Mouse (Mus musculus) kidney, embryonic 16.5 days (tissue): Measurements from ENCODE around the gene Pygm. TPM values are rescaled to one million over a fixed set of nuclear protein-coding genes. Genes with fewer than 3 reads are reported as not detected.

Experiments
- ATAC-seq: fragments of 200-750 bp; cut with Nextera tagmentation; 2 replicates; pipeline ENCODE4 v1.8.0; 2017; ENCODE audit warnings: moderate TSS enrichment; ENCODE audit not compliant: low FRiP score, low TSS enrichment
- H3K27ac ChIP-seq: fragments of 300-500 bp; sonication (generic); 2 replicates; pipeline ENCODE4 v1.5.1; 2014; ENCODE audit warnings: low read length
- H3K27me3 ChIP-seq: fragments of 300-500 bp; sonication (generic); 2 replicates; pipeline ENCODE4 v1.6.1; 2014; ENCODE audit warnings: low read length, control low read depth, mixed read lengths; ENCODE audit not compliant: insufficient read depth
- H3K36me3 ChIP-seq: fragments of 300-500 bp; sonication (generic); 2 replicates; pipeline ENCODE4 v1.6.1; 2014; ENCODE audit warnings: low read length, control low read depth, mixed read lengths; ENCODE audit not compliant: insufficient read depth
- H3K4me1 ChIP-seq: fragments of 300-500 bp; sonication (generic); 2 replicates; pipeline ENCODE4 v1.6.1; 2014; ENCODE audit warnings: low read length, control low read depth, mixed read lengths; ENCODE audit not compliant: insufficient read depth
- H3K4me2 ChIP-seq: fragments of 300-500 bp; sonication (generic); replicated peaks from 2 replicates; pipeline ENCODE4 v1.6.1; 2014; ENCODE audit warnings: low read depth, low read length
- H3K4me3 ChIP-seq: fragments of 300-500 bp; sonication (generic); 2 replicates; pipeline ENCODE4 v1.5.1; 2014; ENCODE audit warnings: mild to moderate bottlenecking, low read length
- H3K9ac ChIP-seq: fragments of 300-500 bp; sonication (generic); replicated peaks from 2 replicates; pipeline ENCODE4 v1.6.1; 2014; ENCODE audit warnings: low read length
- H3K9me3 ChIP-seq: fragments of 300-500 bp; sonication (generic); 2 replicates; pipeline ENCODE4 v1.6.1; 2016; ENCODE audit warnings: low read length, control low read depth
- WGBS: fragments of 180-500 bp; shearing (Covaris S2); extraction: QIAGEN DNeasy Blood & Tissue Kit; methylation state at CpG from one replicate; pipeline ENCODE4 v1.1.7; 2014; 5-methylcytosine and 5-hydroxymethylcytosine counted together
- polyA plus RNA-seq: library from polyadenylated mRNA; unstranded; fragments of >200 nt; fragmentation: Nextera tagmentation; extraction: Ambion mirVana; gene quantifications from 2 replicates; pipeline ENCODE4 v1.2.1, GENCODE M21; 2015

The Pygm gene
- polyA plus RNA-seq = 36.2 and 38.3 TPM in 2 replicates

- H3K4me1 ChIP-seq = peaks cover 48% of the 10 kb centered on the region
- H3K9me3 ChIP-seq = no peaks in the 10 kb centered on the region
- H3K9ac ChIP-seq = peak within 1 kb of the TSS; percentile 9
- H3K36me3 ChIP-seq = no peaks in the 10 kb centered on the region
- H3K4me3 ChIP-seq = peak within 1 kb of the TSS; percentile 20
- H3K4me2 ChIP-seq = peak within 1 kb of the TSS; percentile 45
- peak within 1 kb of the TSS; percentile 72 for H3K27ac ChIP-seq
- H3K27me3 ChIP-seq = no peaks in the 10 kb centered on the region
- ATAC-seq = peak; percentile 62
- 12% methylated on average over 7 of the region's 7 CpGs for WGBS
These were observed at the start of gene Pygm for GRCm38 (mm10) chr19:6384128-6384527. TSS of gene Pygm (plus strand) at chr19:6384399.

GRCm38 (mm10) chr19:6334673-6335457, 49.3 kb upstream of the Pygm start, which contains the start of gene Men1:
TSS of gene Men1 (plus strand) at chr19:6334979.
- under 1% methylated on average over 40 of the region's 43 CpGs for WGBS
- ATAC-seq = peak; percentile 93
- Histone ChIP-seq H3K27ac (peak within 1 kb of the TSS; percentile 82), H3K4me2 (peak within 1 kb of the TSS; percentile 94), H3K27me3 (no peaks in the 10 kb centered on the region), H3K4me3 (peak within 1 kb of the TSS; percentile 87), H3K9me3 (no peaks in the 10 kb centered on the region), H3K36me3 (peaks cover 31% of the 10 kb centered on the region), H3K9ac (peak within 1 kb of the TSS; percentile 85), H3K4me1 (peaks cover 39% of the 10 kb centered on the region)

- H3K36me3 ChIP-seq = peaks cover 32% of the 10 kb centered on the region
- H3K4me1 ChIP-seq = peaks cover 45% of the 10 kb centered on the region
- H3K4me2 ChIP-seq = peak overlapping the region; percentile 94
- ATAC-seq = peak; percentile 3; the same call in 1 of the 2 replicates
- under 1% methylated on average over 23 of the region's 25 CpGs for WGBS
- H3K4me3 ChIP-seq = peak overlapping the region; percentile 87
- H3K9me3 ChIP-seq = no peaks in the 10 kb centered on the region
- peak overlapping the region; percentile 70 for H3K27ac ChIP-seq
- peak overlapping the region; percentile 85 for H3K9ac ChIP-seq
- no peaks in the 10 kb centered on the region for H3K27me3 ChIP-seq
These were observed 48.8 kb upstream of the Pygm start for GRCm38 (mm10) chr19:6335458-6335827.

- Histone ChIP-seq H3K27ac (no peak overlapping the region), H3K4me2 (peak overlapping the region; percentile 94), H3K9ac (peak overlapping the region; percentile 85), H3K9me3 (no peaks in the 10 kb centered on the region), H3K27me3 (no peaks in the 10 kb centered on the region), H3K4me1 (peaks cover 42% of the 10 kb centered on the region), H3K36me3 (peaks cover 32% of the 10 kb centered on the region), H3K4me3 (no peak overlapping the region)
- WGBS = 89% methylated on average over 10 of the region's 10 CpGs
- ATAC-seq = no peak
These were observed 47.3 kb upstream of the Pygm start for GRCm38 (mm10) chr19:6336920-6337319.

GRCm38 (mm10) chr19:6338171-6338570, 46.0 kb upstream of the Pygm start:
- peaks cover 42% of the 10 kb centered on the region for H3K4me1 ChIP-seq
- H3K27ac ChIP-seq = no peak overlapping the region
- 98% methylated on average over 7 of the region's 7 CpGs for WGBS

GRCm38 (mm10) chr19:6338716-6339115, 45.5 kb upstream of the Pygm start:
- no peak overlapping the region for H3K4me3 ChIP-seq
- ATAC-seq = no peak
- H3K9me3 ChIP-seq = no peaks in the 10 kb centered on the region
- 88% methylated on average over 11 of the region's 11 CpGs for WGBS
- H3K27me3 ChIP-seq = no peaks in the 10 kb centered on the region
- H3K27ac ChIP-seq = no peak overlapping the region
- no peak overlapping the region for H3K9ac ChIP-seq
- H3K36me3 ChIP-seq = peaks cover 32% of the 10 kb centered on the region
- H3K4me2 ChIP-seq = no peak overlapping the region
- H3K4me1 ChIP-seq = peaks cover 46% of the 10 kb centered on the region

More at GRCm38 (mm10) chr19:6338171-6338570, 46.0 kb upstream of the Pygm start:
- Histone ChIP-seq H3K9me3 (no peaks in the 10 kb centered on the region), H3K36me3 (peaks cover 32% of the 10 kb centered on the region), H3K4me3 (no peak overlapping the region), H3K27me3 (no peaks in the 10 kb centered on the region), H3K9ac (no peak overlapping the region), H3K4me2 (no peak overlapping the region)
- no peak for ATAC-seq

- Histone ChIP-seq H3K9ac (no peak overlapping the region), H3K4me3 (no peak overlapping the region), H3K4me2 (no peak overlapping the region), H3K36me3 (peaks cover 37% of the 10 kb centered on the region), H3K4me1 (peaks cover 43% of the 10 kb centered on the region), H3K27ac (peak overlapping the region; percentile 65; the same call in 1 of the 2 replicates), H3K9me3 (no peaks in the 10 kb centered on the region), H3K27me3 (no peaks in the 10 kb centered on the region)
- 88% methylated on average over 6 of the region's 6 CpGs for WGBS
- ATAC-seq = no peak
These were observed 45.0 kb upstream of the Pygm start for GRCm38 (mm10) chr19:6339191-6339590.

- H3K27ac ChIP-seq = peak overlapping the region; percentile 65
- H3K9ac ChIP-seq = peak overlapping the region; percentile 46
- H3K9me3 ChIP-seq = no peaks in the 10 kb centered on the region
- H3K27me3 ChIP-seq = no peaks in the 10 kb centered on the region
- H3K4me2 ChIP-seq = peak overlapping the region; percentile 99
- 45% methylated on average over 15 of the region's 15 CpGs for WGBS
- H3K36me3 ChIP-seq = peaks cover 38% of the 10 kb centered on the region
- peak overlapping the region; percentile 82 for H3K4me3 ChIP-seq
- peaks cover 40% of the 10 kb centered on the region for H3K4me1 ChIP-seq
- ATAC-seq = 0 out of 2 replicates have a peak, but pooled peaks have one; percentile 29
These were observed 44.2 kb upstream of the Pygm start for GRCm38 (mm10) chr19:6339890-6340504.

- ATAC-seq = peak; percentile 75
- Histone ChIP-seq H3K4me1 (peaks cover 36% of the 10 kb centered on the region), H3K9ac (peak within 1 kb of the TSS; percentile 77), H3K27ac (peak within 1 kb of the TSS; percentile 65), H3K4me3 (peak within 1 kb of the TSS; percentile 82), H3K4me2 (peak within 1 kb of the TSS; percentile 99), H3K27me3 (no peaks in the 10 kb centered on the region), H3K9me3 (no peaks in the 10 kb centered on the region), H3K36me3 (peaks cover 45% of the 10 kb centered on the region)
- WGBS = 4% methylated on average over 50 of the region's 72 CpGs
These were observed 43.4 kb upstream of the Pygm start, which contains the start of gene Map4k2 for GRCm38 (mm10) chr19:6340524-6341452. TSS of gene Map4k2 (plus strand) at chr19:6341135.
